Mouse (Mus musculus) neural tube, embryonic 12.5 days (tissue): Measurements from ENCODE around the gene Acads. TPM values are rescaled to one million over a fixed set of nuclear protein-coding genes. Genes with fewer than 3 reads are reported as not detected.
"Not testable (repeated sequence)": the region's sequence is repeated elsewhere in the genome, so short reads cannot be mapped to it uniquely, and the experiment has no call there.

Experiments used
- ATAC-seq: fragments of 200-750 bp; cut with Nextera tagmentation; 2 replicates; pipeline ENCODE4 v1.8.0; 2017; ENCODE audit warnings: low read depth, mild to moderate bottlenecking, moderate TSS enrichment, moderate library complexity; ENCODE audit not compliant: low FRiP score
- H3K27ac ChIP-seq: fragments of 300-500 bp; sonication (generic); 2 replicates; pipeline ENCODE4 v1.5.1; 2016
- H3K27me3 ChIP-seq: fragments of 300-500 bp; sonication (generic); replicated peaks from 2 replicates; pipeline ENCODE4 v1.6.1; 2016; ENCODE audit warnings: mild to moderate bottlenecking
- H3K36me3 ChIP-seq: fragments of 300-500 bp; sonication (generic); 2 replicates; pipeline ENCODE4 v1.6.1; 2016; ENCODE audit warnings: mild to moderate bottlenecking
- H3K4me1 ChIP-seq: fragments of 300-500 bp; sonication (generic); 2 replicates; pipeline ENCODE4 v1.6.1; 2016
- H3K4me2 ChIP-seq: fragments of 300-500 bp; sonication (generic); replicated peaks from 2 replicates; pipeline ENCODE4 v1.6.1; 2016; ENCODE audit warnings: mild to moderate bottlenecking
- H3K4me3 ChIP-seq: fragments of 300-500 bp; sonication (generic); 2 replicates; pipeline ENCODE4 v1.5.1; 2016
- H3K9ac ChIP-seq: fragments of 300-500 bp; sonication (generic); 2 replicates; pipeline ENCODE4 v1.6.1; 2016; ENCODE audit warnings: mild to moderate bottlenecking
- H3K9me3 ChIP-seq: fragments of 300-500 bp; sonication (generic); 2 replicates; pipeline ENCODE4 v1.6.1; 2016; ENCODE audit warnings: mild to moderate bottlenecking
- WGBS: fragments of 180-500 bp; shearing (Covaris S2); methylation state at CpG from one replicate; pipeline ENCODE4 v1.1.7; 2016; 5-methylcytosine and 5-hydroxymethylcytosine counted together
- polyA plus RNA-seq: library from polyadenylated mRNA; unstranded; fragments of >200 nt; fragmentation: Nextera tagmentation; extraction: Ambion mirVana; gene quantifications from 2 replicates; pipeline ENCODE4 v1.2.1, GENCODE M21; 2016

Gene Acads
- polyA plus RNA-seq, 1 experiment from 2014 or later = 45.1 TPM

DNA sequence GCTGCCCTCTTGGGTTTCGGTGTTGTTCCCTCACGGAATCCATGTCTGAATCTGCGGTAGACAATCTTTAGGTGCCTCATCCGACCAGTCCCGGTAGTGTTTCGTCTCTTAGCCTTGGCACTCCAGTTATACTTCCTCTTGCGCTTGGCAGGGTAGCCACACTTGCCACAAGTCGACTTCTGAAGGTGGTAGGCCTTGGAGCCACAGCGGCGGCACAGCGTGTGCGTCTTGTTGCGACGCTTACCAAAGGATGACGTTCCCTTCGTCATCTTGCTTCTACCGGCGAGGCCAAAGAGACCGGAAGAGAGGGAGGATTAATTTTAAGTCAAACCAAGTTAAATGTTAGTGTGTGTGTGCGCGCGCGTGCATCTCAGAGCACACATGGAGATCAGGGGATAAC is 15.9 kb downstream of the Acads start:
- not testable (repeated sequence) for H3K4me2 ChIP-seq, H3K27me3 ChIP-seq, H3K4me1 ChIP-seq, H3K9ac ChIP-seq, ATAC-seq, H3K9me3 ChIP-seq, H3K27ac ChIP-seq, H3K4me3 ChIP-seq
- peaks cover 36% of the 10 kb centered on the region for H3K36me3 ChIP-seq
- WGBS = 96% methylated on average over 23 of the region's 23 CpGs

- no peak overlapping the region for H3K4me2 ChIP-seq
- H3K4me1 ChIP-seq = no peaks in the 10 kb centered on the region
- peaks cover 40% of the 10 kb centered on the region for H3K36me3 ChIP-seq
- H3K4me3 ChIP-seq = no peak overlapping the region
- H3K9ac ChIP-seq = no peak overlapping the region
- H3K9me3 ChIP-seq = no peaks in the 10 kb centered on the region
- H3K27me3 ChIP-seq = no peaks in the 10 kb centered on the region
- no peak overlapping the region for H3K27ac ChIP-seq
- no peak for ATAC-seq
- 88% methylated on average over 2 of the region's 2 CpGs for WGBS
These were observed 16.9 kb downstream of the Acads start for GRCm38 (mm10) chr5:115102231-115102630.

- 86% methylated on average over 6 of the region's 6 CpGs for WGBS
- Histone ChIP-seq H3K4me3 (no peak overlapping the region), H3K36me3 (peaks cover 56% of the 10 kb centered on the region), H3K9ac (no peak overlapping the region), H3K4me1 (no peaks in the 10 kb centered on the region), H3K4me2 (no peak overlapping the region), H3K9me3 (no peaks in the 10 kb centered on the region), H3K27me3 (no peaks in the 10 kb centered on the region), H3K27ac (no peak overlapping the region)
- no peak for ATAC-seq
These were observed 18.7 kb downstream of the Acads start for GRCm38 (mm10) chr5:115100473-115100872.

- no peak overlapping the region for H3K9ac ChIP-seq
- WGBS = 87% methylated on average over 9 of the region's 9 CpGs
- H3K27ac ChIP-seq = no peak overlapping the region
- H3K36me3 ChIP-seq = peaks cover 61% of the 10 kb centered on the region
- H3K27me3 ChIP-seq = no peaks in the 10 kb centered on the region
- H3K4me2 ChIP-seq = no peak overlapping the region
- H3K4me3 ChIP-seq = no peak overlapping the region
- no peaks in the 10 kb centered on the region for H3K4me1 ChIP-seq
- ATAC-seq = no peak
- no peaks in the 10 kb centered on the region for H3K9me3 ChIP-seq
These were observed 19.2 kb downstream of the Acads start for GRCm38 (mm10) chr5:115099991-115100390.

- no peak overlapping the region for H3K4me3 ChIP-seq
- no peak overlapping the region for H3K4me2 ChIP-seq
- H3K27me3 ChIP-seq = no peaks in the 10 kb centered on the region
- WGBS = 87% methylated on average over 5 of the region's 5 CpGs
- no peak overlapping the region for H3K9ac ChIP-seq
- H3K4me1 ChIP-seq = no peaks in the 10 kb centered on the region
- ATAC-seq = no peak
- H3K36me3 ChIP-seq = peaks cover 64% of the 10 kb centered on the region
- H3K27ac ChIP-seq = no peak overlapping the region
- no peaks in the 10 kb centered on the region for H3K9me3 ChIP-seq
These were observed 19.6 kb downstream of the Acads start for GRCm38 (mm10) chr5:115099530-115099929.

GRCm38 (mm10) chr5:115098195-115098594 is 21.0 kb downstream of the Acads start, which contains the start of gene Gm10401:
Gene Gm10401, minus strand, starts transcription at chr5:115098295.
- no peak for ATAC-seq
- Histone ChIP-seq H3K4me3 (no peak within 1 kb of the TSS), H3K27ac (no peak within 1 kb of the TSS), H3K4me1 (no peaks in the 10 kb centered on the region), H3K4me2 (no peak within 1 kb of the TSS), H3K36me3 (peaks cover 59% of the 10 kb centered on the region), H3K9me3 (no peaks in the 10 kb centered on the region), H3K27me3 (no peaks in the 10 kb centered on the region), H3K9ac (no peak within 1 kb of the TSS)
- 96% methylated on average over 8 of the region's 8 CpGs for WGBS

DNA sequence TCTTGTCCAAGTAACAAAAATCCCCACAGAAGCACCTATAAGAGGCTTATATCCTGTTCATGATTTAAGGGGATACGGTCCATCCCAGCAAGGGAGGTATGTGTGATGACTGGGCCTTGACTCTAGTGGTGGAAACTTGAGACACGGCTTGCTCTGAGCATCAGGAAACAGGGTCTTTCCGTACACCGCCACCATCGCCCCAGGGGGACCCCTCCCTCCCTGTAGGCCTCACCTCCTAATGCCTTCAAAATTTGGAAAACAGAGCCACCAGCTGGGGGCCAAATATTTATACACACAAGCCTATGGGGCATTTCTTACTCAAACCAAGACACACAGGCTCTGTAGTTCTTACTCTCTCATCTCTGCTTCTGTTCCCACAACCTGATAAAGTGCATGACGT is 27.4 kb downstream of the Acads start:
- no peak for ATAC-seq
- H3K9ac ChIP-seq = no peak overlapping the region
- peaks cover 67% of the 10 kb centered on the region for H3K36me3 ChIP-seq
- H3K9me3 ChIP-seq = no peaks in the 10 kb centered on the region
- H3K4me1 ChIP-seq = no peaks in the 10 kb centered on the region
- H3K4me2 ChIP-seq = no peak overlapping the region
- no peak overlapping the region for H3K4me3 ChIP-seq
- H3K27ac ChIP-seq = no peak overlapping the region
- H3K27me3 ChIP-seq = no peaks in the 10 kb centered on the region
- 92% methylated on average over 6 of the region's 6 CpGs for WGBS

GRCm38 (mm10) chr5:115091015-115091414 is 28.1 kb downstream of the Acads start:
- ATAC-seq = no peak
- Histone ChIP-seq H3K4me1 (no peaks in the 10 kb centered on the region), H3K27ac (no peak overlapping the region), H3K9me3 (no peaks in the 10 kb centered on the region), H3K4me2 (no peak overlapping the region), H3K9ac (no peak overlapping the region), H3K4me3 (no peak overlapping the region), H3K27me3 (no peaks in the 10 kb centered on the region), H3K36me3 (peaks cover 67% of the 10 kb centered on the region)
- WGBS = 84% methylated on average over 3 of the region's 3 CpGs

- H3K4me3 ChIP-seq = no peak overlapping the region
- WGBS = 88% methylated on average over 5 of the region's 5 CpGs
- no peaks in the 10 kb centered on the region for H3K9me3 ChIP-seq
- H3K4me1 ChIP-seq = no peaks in the 10 kb centered on the region
- H3K4me2 ChIP-seq = no peak overlapping the region
- H3K27ac ChIP-seq = no peak overlapping the region
- H3K27me3 ChIP-seq = no peaks in the 10 kb centered on the region
- no peak overlapping the region for H3K9ac ChIP-seq
- H3K36me3 ChIP-seq = peaks cover 66% of the 10 kb centered on the region
- no peak for ATAC-seq
These were observed 29.4 kb downstream of the Acads start for GRCm38 (mm10) chr5:115089592-115090268.

DNA sequence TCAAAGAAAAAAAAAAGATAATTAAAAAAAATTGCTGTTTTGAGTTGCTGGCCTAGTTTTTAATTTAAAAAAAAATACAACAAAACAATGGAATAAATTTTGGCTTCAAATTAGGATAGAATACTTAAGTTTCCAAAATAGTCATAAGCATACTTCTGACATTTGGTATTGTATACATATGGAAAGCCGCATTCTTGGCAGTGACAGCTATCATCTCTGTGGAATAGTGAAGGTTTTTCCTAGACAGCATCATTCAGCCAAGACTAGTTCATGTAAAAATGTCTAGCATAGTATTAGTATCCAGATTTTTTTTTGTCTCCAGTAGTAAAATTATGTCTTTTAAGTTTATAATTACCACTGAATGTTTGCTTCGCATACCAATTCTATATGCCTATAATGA is 33.5 kb downstream of the Acads start:
- Histone ChIP-seq H3K4me1 (no peaks in the 10 kb centered on the region), H3K9me3 (no peaks in the 10 kb centered on the region), H3K27me3 (no peaks in the 10 kb centered on the region), H3K27ac (no peak overlapping the region), H3K4me2 (no peak overlapping the region), H3K4me3 (no peak overlapping the region), H3K36me3 (peaks cover 82% of the 10 kb centered on the region), H3K9ac (no peak overlapping the region)
- WGBS = 97% methylated on average over 2 of the region's 2 CpGs
- no peak for ATAC-seq

GRCm38 (mm10) chr5:115083492-115083891 is 35.7 kb downstream of the Acads start:
- no peak for ATAC-seq
- no peak overlapping the region for H3K4me3 ChIP-seq
- no peaks in the 10 kb centered on the region for H3K27me3 ChIP-seq
- no peak overlapping the region for H3K4me2 ChIP-seq
- H3K9ac ChIP-seq = no peak overlapping the region
- H3K9me3 ChIP-seq = no peaks in the 10 kb centered on the region
- H3K36me3 ChIP-seq = peaks cover 63% of the 10 kb centered on the region
- no peak overlapping the region for H3K27ac ChIP-seq
- 95% methylated on average over 6 of the region's 6 CpGs for WGBS
- H3K4me1 ChIP-seq = no peaks in the 10 kb centered on the region

- H3K36me3 ChIP-seq = peaks cover 49% of the 10 kb centered on the region
- ATAC-seq = no peak
- no peaks in the 10 kb centered on the region for H3K4me1 ChIP-seq
- no peaks in the 10 kb centered on the region for H3K9me3 ChIP-seq
- H3K27ac ChIP-seq = no peak overlapping the region
- H3K4me3 ChIP-seq = no peak overlapping the region
- H3K4me2 ChIP-seq = no peak overlapping the region
- no peaks in the 10 kb centered on the region for H3K27me3 ChIP-seq
- H3K9ac ChIP-seq = no peak overlapping the region
- 87% methylated on average over 5 of the region's 5 CpGs for WGBS
These were observed 37.5 kb downstream of the Acads start for GRCm38 (mm10) chr5:115081636-115082035.
